Mouse (Mus musculus): ENCODE measurements around the gene Lactbl1. TPM values are rescaled to one million over a fixed set of nuclear protein-coding genes. Genes with fewer than 3 reads are reported as not detected.

The Lactbl1 gene
- total RNA-seq, 1 experiment from 2014 or later = not detected

DNA sequence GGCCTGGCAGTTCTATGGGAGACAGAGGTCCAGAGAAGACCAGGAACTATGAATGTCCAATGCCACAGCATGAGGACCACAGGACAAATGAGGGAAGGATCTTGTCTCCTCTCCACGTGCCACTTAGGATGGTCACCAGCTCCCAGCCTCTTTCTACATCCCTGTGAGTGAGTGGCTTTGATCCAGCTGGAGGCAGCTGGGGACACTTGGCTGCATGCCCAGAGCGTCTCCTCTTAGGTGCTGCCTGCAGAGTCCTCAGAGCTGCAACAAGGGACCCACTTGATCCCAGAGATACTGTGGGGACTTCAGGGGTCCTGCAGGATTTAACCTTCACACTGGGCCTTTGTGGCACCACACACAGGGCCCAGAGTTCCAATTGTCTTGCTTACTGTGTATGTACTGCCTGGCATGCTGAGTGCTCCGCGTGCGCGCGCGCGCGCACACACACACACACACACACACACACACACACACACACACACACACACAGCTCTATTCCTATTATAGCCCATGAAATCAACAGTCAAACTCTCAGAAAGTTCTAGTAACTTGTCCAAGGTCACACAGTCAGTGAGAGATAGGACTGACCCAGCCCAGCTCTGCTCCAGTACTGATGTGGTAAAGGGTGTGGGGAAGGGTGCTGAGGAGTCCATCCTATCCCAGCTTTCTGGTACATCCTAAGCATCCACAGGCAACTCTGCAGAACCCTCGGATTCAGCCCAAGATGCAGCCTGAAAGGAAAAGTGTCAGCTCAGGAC is 9.0 kb downstream of the Lactbl1 start:
- ATAC-seq (replicated peaks; ENCODE audit: insufficient number of reproducible peaks, low FRiP score, low TSS enrichment, poor library complexity, severe bottlenecking) = no peak

DNA sequence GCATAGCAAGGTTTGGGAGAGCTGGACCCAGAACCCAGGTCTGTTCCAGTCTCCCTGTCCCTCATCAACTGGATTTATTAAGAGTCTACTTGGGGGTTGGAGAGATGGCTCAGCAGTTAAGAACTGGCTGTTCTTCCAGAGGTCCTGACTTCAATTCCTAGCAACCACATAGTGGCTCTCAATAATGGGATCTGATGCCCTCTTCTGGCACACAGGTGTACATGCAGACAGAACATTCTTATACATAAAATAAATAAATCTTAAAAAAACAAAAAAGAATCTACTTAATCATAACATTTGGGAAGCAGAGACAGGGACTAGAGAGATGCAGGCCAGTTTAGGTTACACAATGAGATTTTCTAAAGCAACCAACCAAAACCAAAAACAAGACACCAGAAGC is 13.6 kb downstream of the Lactbl1 start:
- ATAC-seq (replicated peaks; ENCODE audit: insufficient number of reproducible peaks, low FRiP score, low TSS enrichment, poor library complexity, severe bottlenecking) = no peak

- ATAC-seq (replicated peaks; ENCODE audit: insufficient number of reproducible peaks, low FRiP score, low TSS enrichment, poor library complexity, severe bottlenecking) = no peak
Measured at GRCm38 (mm10) chr4:136636511-136636910, 14.1 kb downstream of the Lactbl1 start.

DNA sequence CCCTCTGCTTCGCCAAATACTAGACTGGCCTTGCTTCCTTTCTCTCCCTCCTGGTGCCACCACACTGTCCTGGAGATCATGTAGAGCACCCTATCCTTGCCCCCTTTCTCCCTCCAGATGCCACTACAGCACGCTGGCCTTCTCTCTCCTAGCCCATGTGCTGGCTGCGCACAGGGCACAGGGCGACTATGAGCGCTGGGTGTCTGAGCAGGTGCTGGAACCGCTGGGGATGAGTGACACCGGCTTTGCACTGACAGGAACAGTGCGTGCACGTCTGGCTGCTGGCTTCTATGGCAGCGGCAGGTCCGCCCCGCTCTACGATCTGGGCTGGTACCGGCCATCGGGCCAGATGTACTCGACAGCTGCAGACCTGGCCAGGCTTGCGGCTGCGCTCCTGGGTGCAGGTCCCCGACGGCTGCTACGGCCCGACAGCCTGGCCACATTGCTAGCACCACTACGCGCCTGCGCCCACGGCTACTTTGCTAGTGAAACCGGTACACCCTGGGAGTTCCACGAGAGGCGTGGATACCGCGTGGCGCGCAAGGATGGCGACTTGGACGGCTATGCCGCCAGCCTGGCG is 14.7 kb downstream of the Lactbl1 start:
- ATAC-seq (replicated peaks; ENCODE audit: insufficient number of reproducible peaks, low FRiP score, low TSS enrichment, poor library complexity, severe bottlenecking) = no peak

DNA sequence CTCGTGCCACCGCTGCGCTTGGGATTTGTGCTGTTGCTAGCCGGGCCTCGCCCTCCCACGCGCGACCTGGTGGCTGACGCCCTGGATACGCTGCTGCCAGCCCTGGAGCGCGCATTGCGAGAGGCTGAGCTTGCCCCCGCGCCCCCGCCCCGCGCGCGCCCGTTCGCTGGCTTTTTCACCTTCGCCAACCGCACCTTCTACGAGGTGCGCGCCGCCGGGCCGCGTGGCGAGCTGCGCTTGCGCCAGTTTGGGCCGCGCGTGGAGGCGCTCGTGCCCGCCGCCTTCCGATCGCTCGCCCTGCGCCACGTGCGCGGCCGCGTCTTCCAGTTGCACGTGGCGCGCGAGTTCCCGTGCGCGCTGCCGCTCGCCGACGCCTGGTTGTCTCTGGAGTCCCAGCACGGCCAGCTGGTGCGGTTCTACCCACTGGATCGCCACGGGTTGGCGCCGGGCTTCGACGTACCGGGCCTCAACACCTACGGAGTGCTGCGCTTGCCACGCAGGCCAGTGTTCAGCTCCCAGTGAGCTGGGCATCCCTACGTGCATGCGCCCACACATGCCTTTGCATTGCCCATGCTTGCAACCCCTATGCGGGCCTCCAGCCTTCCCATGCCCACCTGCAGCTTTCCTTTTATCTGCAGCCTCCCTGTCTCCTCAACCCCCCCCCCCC is 15.3 kb downstream of the Lactbl1 start:
- no peak for ATAC-seq (replicated peaks; ENCODE audit: insufficient number of reproducible peaks, low FRiP score, low TSS enrichment, poor library complexity, severe bottlenecking)

- ATAC-seq (replicated peaks; ENCODE audit: insufficient number of reproducible peaks, low FRiP score, low TSS enrichment, poor library complexity, severe bottlenecking) = no peak
Measured at GRCm38 (mm10) chr4:136638230-136638750, 15.9 kb downstream of the Lactbl1 start.

- ATAC-seq (replicated peaks; ENCODE audit: insufficient number of reproducible peaks, low FRiP score, low TSS enrichment, poor library complexity, severe bottlenecking) = no peak
Measured at GRCm38 (mm10) chr4:136638890-136639289, 16.5 kb downstream of the Lactbl1 start.

DNA sequence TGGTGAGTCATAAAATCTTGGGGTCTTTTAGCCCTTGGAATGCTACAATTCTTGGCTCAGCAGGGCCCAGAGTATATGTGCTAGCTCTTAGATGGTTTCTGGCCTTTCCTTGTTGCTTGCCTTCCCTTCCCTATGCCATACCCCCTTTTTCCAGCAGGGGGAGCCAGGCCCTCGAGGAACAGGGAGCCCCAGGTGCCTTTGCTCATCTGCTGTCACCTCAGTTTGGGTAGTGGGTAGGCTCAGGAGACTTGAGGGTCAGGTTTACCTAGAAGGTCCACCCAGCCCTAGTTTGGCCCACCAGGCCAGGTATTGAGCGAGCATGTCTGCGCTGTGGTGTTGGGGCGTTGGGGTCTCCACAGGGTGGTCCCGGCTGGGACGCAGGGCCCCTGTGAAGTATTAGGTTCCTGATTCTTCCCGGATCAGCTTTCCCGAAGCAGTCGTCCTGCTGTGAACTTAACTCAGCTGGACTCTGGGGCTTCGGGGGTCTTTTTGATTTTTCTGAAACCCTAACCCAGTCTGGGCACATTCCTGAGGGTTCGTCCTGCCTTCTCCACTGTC is 26.6 kb downstream of the Lactbl1 start:
- ATAC-seq (replicated peaks; ENCODE audit: insufficient number of reproducible peaks, low FRiP score, low TSS enrichment, poor library complexity, severe bottlenecking) = peak; percentile 68

- ATAC-seq (replicated peaks; ENCODE audit: insufficient number of reproducible peaks, low FRiP score, low TSS enrichment, poor library complexity, severe bottlenecking) = no peak
Measured at GRCm38 (mm10) chr4:136649480-136650196, 27.2 kb downstream of the Lactbl1 start.

- ATAC-seq (replicated peaks; ENCODE audit: insufficient number of reproducible peaks, low FRiP score, low TSS enrichment, poor library complexity, severe bottlenecking) = no peak
Measured at GRCm38 (mm10) chr4:136650261-136650660, 27.8 kb downstream of the Lactbl1 start.

GRCm38 (mm10) chr4:136651357-136651811 is 29.0 kb downstream of the Lactbl1 start:
- ATAC-seq (replicated peaks; ENCODE audit: insufficient number of reproducible peaks, low FRiP score, low TSS enrichment, poor library complexity, severe bottlenecking) = peak; percentile 53; the same call in 1 of the 2 replicates

GRCm38 (mm10) chr4:136651882-136652527 is 29.6 kb downstream of the Lactbl1 start:
- ATAC-seq (replicated peaks; ENCODE audit: insufficient number of reproducible peaks, low FRiP score, low TSS enrichment, poor library complexity, severe bottlenecking) = no peak

- ATAC-seq (replicated peaks; ENCODE audit: insufficient number of reproducible peaks, low FRiP score, low TSS enrichment, poor library complexity, severe bottlenecking) = no peak
Measured at GRCm38 (mm10) chr4:136652528-136652910, 30.1 kb downstream of the Lactbl1 start.

DNA sequence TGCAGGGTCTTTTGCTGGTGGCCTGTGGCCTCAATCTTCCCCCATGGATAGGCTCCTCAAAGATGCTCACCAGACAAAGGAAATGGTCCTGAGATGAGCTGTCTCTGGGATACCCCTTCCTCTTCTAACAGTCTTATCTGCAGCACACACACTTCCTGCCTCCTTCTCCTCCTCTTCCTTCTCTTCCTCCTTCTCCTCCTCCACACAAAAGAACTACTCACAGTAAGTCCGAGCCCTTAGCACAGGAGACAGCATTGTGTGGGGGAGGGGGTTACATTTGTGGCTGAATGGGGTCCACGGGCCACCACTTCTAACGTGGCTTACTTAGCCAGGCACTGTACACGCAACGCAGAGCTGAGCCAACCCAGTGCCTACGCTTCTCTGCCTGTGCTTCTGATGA is 30.6 kb downstream of the Lactbl1 start:
- ATAC-seq (replicated peaks; ENCODE audit: insufficient number of reproducible peaks, low FRiP score, low TSS enrichment, poor library complexity, severe bottlenecking) = no peak

- ATAC-seq (replicated peaks; ENCODE audit: insufficient number of reproducible peaks, low FRiP score, low TSS enrichment, poor library complexity, severe bottlenecking) = no peak
Measured at GRCm38 (mm10) chr4:136653692-136654234, 31.3 kb downstream of the Lactbl1 start.

DNA sequence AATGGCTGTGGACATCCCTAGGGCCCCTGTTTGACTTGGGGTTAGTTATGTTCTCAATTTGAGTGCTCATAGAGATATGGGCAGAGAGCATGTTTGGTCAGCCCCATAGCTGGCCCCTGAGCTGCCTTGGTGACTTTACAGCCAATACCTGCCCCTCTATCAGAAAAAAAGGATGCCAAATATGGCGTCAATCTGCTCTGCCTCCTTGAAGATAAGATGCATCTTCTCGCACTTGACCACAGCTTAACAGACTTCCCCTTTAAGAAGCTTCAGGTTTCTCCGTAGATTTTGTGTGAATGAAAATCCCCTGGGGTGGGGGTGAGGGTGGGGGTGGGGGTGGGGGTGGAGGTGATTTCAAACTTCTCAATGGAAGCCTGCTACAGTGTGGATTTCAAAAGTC is 35.5 kb downstream of the Lactbl1 start:
- ATAC-seq (replicated peaks; ENCODE audit: insufficient number of reproducible peaks, low FRiP score, low TSS enrichment, poor library complexity, severe bottlenecking) = no peak

- no peak for ATAC-seq (replicated peaks; ENCODE audit: insufficient number of reproducible peaks, low FRiP score, low TSS enrichment, poor library complexity, severe bottlenecking)
Measured at GRCm38 (mm10) chr4:136665068-136665467, 42.6 kb downstream of the Lactbl1 start.

GRCm38 (mm10) chr4:136666002-136666401 is 43.6 kb downstream of the Lactbl1 start:
- ATAC-seq (replicated peaks; ENCODE audit: insufficient number of reproducible peaks, low FRiP score, low TSS enrichment, poor library complexity, severe bottlenecking) = no peak
